Mouse (Mus musculus) adrenal gland, postnatal 36 days (tissue): Measurements from ENCODE around the gene Fignl2. TPM values are rescaled to one million over a fixed set of nuclear protein-coding genes. Genes with fewer than 3 reads are reported as not detected.
A peak's percentile ranks its signal among the peaks of the same experiment; 100 is the strongest.

Source experiments
- DNase-seq, 2 experiments: peaks; one replicate each; pipeline ENCODE4 v3.0.0; 2021; ENCODE audit warnings: mixed read lengths in 1 of 2
- total RNA-seq, 2 experiments: library from RNA; stranded (reverse); gene quantifications; 2 replicates each; pipeline ENCODE4 v1.2.3; 2021

The Fignl2 gene
- total RNA-seq, 2 experiments from 2014 or later, result 9.4 to 9.9 TPM

- DNase-seq, result no peak
These were observed 67.0 kb downstream of the Fignl2 start for GRCm38 (mm10) chr15:101011352-101011751.

- DNase-seq, result no peak
These were observed 69.9 kb downstream of the Fignl2 start for GRCm38 (mm10) chr15:101008386-101009010.

- no peak for DNase-seq
These were observed 71.1 kb downstream of the Fignl2 start for GRCm38 (mm10) chr15:101007236-101007635.

- peak; percentile 73 to 82 for DNase-seq
These were observed 71.9 kb downstream of the Fignl2 start for GRCm38 (mm10) chr15:101006251-101007040.

GRCm38 (mm10) chr15:101005717-101006116, 72.7 kb downstream of the Fignl2 start:
- DNase-seq, result no peak

- no peak for DNase-seq
These were observed 73.8 kb downstream of the Fignl2 start for GRCm38 (mm10) chr15:101004538-101004937.

GRCm38 (mm10) chr15:101002466-101002865, 75.9 kb downstream of the Fignl2 start:
- DNase-seq, result no peak

- DNase-seq, result no peak
These were observed 76.7 kb downstream of the Fignl2 start for GRCm38 (mm10) chr15:101001685-101002084.

Other genes starting within 250 kb of the Fignl2 start
- 1 to 10 TPM; 2.8 to 3.1 TPM for gene Scn8a, start 208.7 kb downstream of the Fignl2 start, total RNA-seq
- under 1 TPM in 1 of 2 experiments, not detected in 1; 0.26 TPM for gene Gm47841, start 31.2 kb downstream of the Fignl2 start, total RNA-seq
- gene Ankrd33, start 37.2 kb upstream of the Fignl2 start, total RNA-seq, result under 1 TPM; 0.56 to 0.99 TPM
- gene Acvrl1, start 50.0 kb upstream of the Fignl2 start, total RNA-seq, result 10 to 100 TPM; 13.4 to 17.5 TPM
- 1 to 10 TPM; 8.5 to 9.3 TPM for gene Acvr1b, start 95.5 kb upstream of the Fignl2 start, total RNA-seq
- gene Grasp, start 145.6 kb upstream of the Fignl2 start, total RNA-seq, result 10 to 100 TPM; 18.7 to 60.1 TPM
- 1,000 to 10,000 TPM in 1 of 2 experiments, 100 to 1,000 TPM in 1; 924 to 1,160 TPM for gene Nr4a1, start 175.7 kb upstream of the Fignl2 start, total RNA-seq
- gene Atg101, start 205.7 kb upstream of the Fignl2 start, total RNA-seq, result 10 to 100 TPM; 53.6 to 90.1 TPM
- gene 6030408B16Rik, start 214.6 kb upstream of the Fignl2 start, total RNA-seq, result under 1 TPM; 0.36 to 0.40 TPM